Mouse (Mus musculus): ENCODE results near the gene Rpl15. TPM values are rescaled to one million over a fixed set of nuclear protein-coding genes. Genes with fewer than 3 reads are reported as not detected.

Gene Rpl15
- polyA plus RNA-seq (2011; ENCODE audit: insufficient read depth, insufficient read length, low read depth, missing spikeins) = 1,134 and 1,178 TPM in 2 replicates

GRCm38 (mm10) chr14:18270529-18271441 lies at the start of gene Rpl15, which contains the start of gene Nkiras1:
TSS of gene Rpl15 (minus strand) at chr14:18271391.
TSS of gene Nkiras1 (plus strand) at chr14:18271136.
- Histone ChIP-seq H3K9ac (ENCODE audit: low read depth, poor library complexity, severe bottlenecking) (peak within 1 kb of the TSS; percentile 86), H3K36me3 (ENCODE audit: control insufficient read depth, insufficient read depth, low read length, poor library complexity, severe bottlenecking) (peaks cover 38% of the 10 kb centered on the region), H3K9me3 (replicated peaks; ENCODE audit: control insufficient read depth, insufficient read depth, low read length, poor library complexity, severe bottlenecking) (no peaks in the 10 kb centered on the region), H3K4me3 (ENCODE audit: low read depth, low read length) (peak within 1 kb of the TSS; percentile 96), H3K27ac (ENCODE audit: insufficient read depth, low read length) (peak within 1 kb of the TSS; percentile 34), H3K27me3 (ENCODE audit: control insufficient read depth, insufficient read depth, low read length, poor library complexity, severe bottlenecking) (no peaks in the 10 kb centered on the region), H3K4me1 (ENCODE audit: control insufficient read depth, insufficient read depth, low read length) (peaks cover 1% of the 10 kb centered on the region)
- TF ChIP-seq POLR2A (IDR thresholded peaks at IDR 0.05; ENCODE audit: insufficient read depth, low read length) (peak; percentile 63), CTCF (IDR thresholded peaks at IDR 0.05; ENCODE audit: low read depth, low read length) (no peak)

GRCm38 (mm10) chr14:18317457-18318411 lies 46.5 kb upstream of the Rpl15 start:
- Histone ChIP-seq H3K36me3 (ENCODE audit: control insufficient read depth, insufficient read depth, low read length, poor library complexity, severe bottlenecking) (no peaks in the 10 kb centered on the region), H3K27me3 (ENCODE audit: control insufficient read depth, insufficient read depth, low read length, poor library complexity, severe bottlenecking) (no peaks in the 10 kb centered on the region), H3K4me1 (ENCODE audit: control insufficient read depth, insufficient read depth, low read length) (no peaks in the 10 kb centered on the region), H3K27ac (ENCODE audit: insufficient read depth, low read length) (no peak overlapping the region), H3K9ac (ENCODE audit: low read depth, poor library complexity, severe bottlenecking) (no peak overlapping the region), H3K4me3 (ENCODE audit: low read depth, low read length) (no peak overlapping the region), H3K9me3 (replicated peaks; ENCODE audit: control insufficient read depth, insufficient read depth, low read length, poor library complexity, severe bottlenecking) (peaks cover 15% of the 10 kb centered on the region)
- no peak for TF ChIP-seq EP300 (IDR thresholded peaks at IDR 0.05; ENCODE audit: insufficient read depth, low read depth, low read length)
- no peak for TF ChIP-seq CTCF (IDR thresholded peaks at IDR 0.05; ENCODE audit: low read depth, low read length)
- TF ChIP-seq POLR2A (IDR thresholded peaks at IDR 0.05; ENCODE audit: insufficient read depth, low read length) = no peak

GRCm38 (mm10) chr14:18304165-18304564 lies 33.0 kb upstream of the Rpl15 start:
- Histone ChIP-seq H3K36me3 (ENCODE audit: control insufficient read depth, insufficient read depth, low read length, poor library complexity, severe bottlenecking) (no peaks in the 10 kb centered on the region), H3K9me3 (replicated peaks; ENCODE audit: control insufficient read depth, insufficient read depth, low read length, poor library complexity, severe bottlenecking) (no peaks in the 10 kb centered on the region), H3K4me1 (ENCODE audit: control insufficient read depth, insufficient read depth, low read length) (peaks cover 2% of the 10 kb centered on the region), H3K9ac (ENCODE audit: low read depth, poor library complexity, severe bottlenecking) (no peak overlapping the region), H3K4me3 (ENCODE audit: low read depth, low read length) (no peak overlapping the region), H3K27ac (ENCODE audit: insufficient read depth, low read length) (no peak overlapping the region), H3K27me3 (ENCODE audit: control insufficient read depth, insufficient read depth, low read length, poor library complexity, severe bottlenecking) (no peaks in the 10 kb centered on the region)
- TF ChIP-seq POLR2A (IDR thresholded peaks at IDR 0.05; ENCODE audit: insufficient read depth, low read length) (no peak), EP300 (IDR thresholded peaks at IDR 0.05; ENCODE audit: insufficient read depth, low read depth, low read length) (no peak), CTCF (IDR thresholded peaks at IDR 0.05; ENCODE audit: low read depth, low read length) (no peak)

- H3K9ac ChIP-seq (ENCODE audit: low read depth, poor library complexity, severe bottlenecking) = no peak overlapping the region
- no peaks in the 10 kb centered on the region for H3K36me3 ChIP-seq (ENCODE audit: control insufficient read depth, insufficient read depth, low read length, poor library complexity, severe bottlenecking)
- no peaks in the 10 kb centered on the region for H3K27me3 ChIP-seq (ENCODE audit: control insufficient read depth, insufficient read depth, low read length, poor library complexity, severe bottlenecking)
- H3K4me1 ChIP-seq (ENCODE audit: control insufficient read depth, insufficient read depth, low read length) = peaks cover under 1% of the 10 kb centered on the region
- TF ChIP-seq POLR2A (IDR thresholded peaks at IDR 0.05; ENCODE audit: insufficient read depth, low read length) (no peak), EP300 (IDR thresholded peaks at IDR 0.05; ENCODE audit: insufficient read depth, low read depth, low read length) (no peak), CTCF (IDR thresholded peaks at IDR 0.05; ENCODE audit: low read depth, low read length) (no peak)
- H3K27ac ChIP-seq (ENCODE audit: insufficient read depth, low read length) = no peak overlapping the region
- no peaks in the 10 kb centered on the region for H3K9me3 ChIP-seq (replicated peaks; ENCODE audit: control insufficient read depth, insufficient read depth, low read length, poor library complexity, severe bottlenecking)
- H3K4me3 ChIP-seq (ENCODE audit: low read depth, low read length) = no peak overlapping the region
Measured at GRCm38 (mm10) chr14:18303262-18303661, 32.1 kb upstream of the Rpl15 start.

GRCm38 (mm10) chr14:18302750-18303149 lies 31.6 kb upstream of the Rpl15 start:
- no peaks in the 10 kb centered on the region for H3K27me3 ChIP-seq (ENCODE audit: control insufficient read depth, insufficient read depth, low read length, poor library complexity, severe bottlenecking)
- H3K4me3 ChIP-seq (ENCODE audit: low read depth, low read length) = no peak overlapping the region
- no peak overlapping the region for H3K9ac ChIP-seq (ENCODE audit: low read depth, poor library complexity, severe bottlenecking)
- no peak overlapping the region for H3K27ac ChIP-seq (ENCODE audit: insufficient read depth, low read length)
- H3K4me1 ChIP-seq (ENCODE audit: control insufficient read depth, insufficient read depth, low read length) = no peaks in the 10 kb centered on the region
- no peaks in the 10 kb centered on the region for H3K9me3 ChIP-seq (replicated peaks; ENCODE audit: control insufficient read depth, insufficient read depth, low read length, poor library complexity, severe bottlenecking)
- no peak for TF ChIP-seq POLR2A (IDR thresholded peaks at IDR 0.05; ENCODE audit: insufficient read depth, low read length)
- no peak for TF ChIP-seq CTCF (IDR thresholded peaks at IDR 0.05; ENCODE audit: low read depth, low read length)
- no peak for TF ChIP-seq EP300 (IDR thresholded peaks at IDR 0.05; ENCODE audit: insufficient read depth, low read depth, low read length)
- H3K36me3 ChIP-seq (ENCODE audit: control insufficient read depth, insufficient read depth, low read length, poor library complexity, severe bottlenecking) = no peaks in the 10 kb centered on the region

Data from ES-Bruce4 (cell line).